Mouse (Mus musculus): ENCODE measurements around the gene Gm10282.

The Gm10282 gene

DNA sequence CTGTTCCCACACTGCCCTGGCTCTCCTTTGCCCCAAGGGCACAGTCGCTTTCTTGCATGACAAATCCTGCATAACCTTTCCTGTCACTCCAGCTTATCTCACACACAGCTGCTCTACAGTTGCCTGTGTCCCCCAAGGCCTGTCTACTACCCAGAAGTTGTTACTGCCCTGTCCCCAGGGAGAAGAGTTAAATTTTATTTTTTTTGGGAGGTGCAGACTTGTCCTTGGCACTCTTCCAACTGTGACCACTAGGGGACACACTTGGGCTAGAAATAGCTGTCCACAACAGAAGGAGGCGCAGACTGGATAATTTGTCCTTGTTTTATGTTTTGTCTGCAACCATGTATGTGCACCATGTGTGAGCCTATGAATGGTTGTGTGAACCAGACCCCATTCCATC lies 44.0 kb downstream of the Gm10282 start:
- DNase-seq (ENCODE audit: low spot score), result peak; percentile 71

- DNase-seq (ENCODE audit: low spot score), result no peak
Observed at GRCm38 (mm10) chr8:72260585-72260984, 44.5 kb downstream of the Gm10282 start.

DNA sequence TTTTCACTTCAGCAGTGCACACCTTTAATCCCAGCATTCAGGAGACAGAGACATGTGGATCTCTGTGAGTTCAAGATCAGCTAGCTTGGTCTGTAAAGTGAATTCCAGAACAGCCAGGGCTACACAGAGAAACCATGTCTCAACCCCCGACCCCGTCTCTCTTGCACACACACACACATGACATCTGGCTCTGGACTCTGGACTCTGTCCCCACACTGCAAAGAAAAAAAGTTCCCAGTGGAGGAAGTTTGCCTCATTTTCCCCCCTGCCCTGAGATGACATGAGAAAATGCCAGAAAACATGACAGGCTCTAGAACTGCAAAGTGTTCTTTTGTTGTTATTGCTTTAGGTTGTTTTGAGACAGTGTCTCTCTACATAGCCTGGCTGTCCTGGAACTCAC lies 45.2 kb downstream of the Gm10282 start:
- no peak for DNase-seq (ENCODE audit: low spot score)

GRCm38 (mm10) chr8:72257902-72258238 lies 47.2 kb downstream of the Gm10282 start:
- DNase-seq (ENCODE audit: low spot score), result no peak

DNA sequence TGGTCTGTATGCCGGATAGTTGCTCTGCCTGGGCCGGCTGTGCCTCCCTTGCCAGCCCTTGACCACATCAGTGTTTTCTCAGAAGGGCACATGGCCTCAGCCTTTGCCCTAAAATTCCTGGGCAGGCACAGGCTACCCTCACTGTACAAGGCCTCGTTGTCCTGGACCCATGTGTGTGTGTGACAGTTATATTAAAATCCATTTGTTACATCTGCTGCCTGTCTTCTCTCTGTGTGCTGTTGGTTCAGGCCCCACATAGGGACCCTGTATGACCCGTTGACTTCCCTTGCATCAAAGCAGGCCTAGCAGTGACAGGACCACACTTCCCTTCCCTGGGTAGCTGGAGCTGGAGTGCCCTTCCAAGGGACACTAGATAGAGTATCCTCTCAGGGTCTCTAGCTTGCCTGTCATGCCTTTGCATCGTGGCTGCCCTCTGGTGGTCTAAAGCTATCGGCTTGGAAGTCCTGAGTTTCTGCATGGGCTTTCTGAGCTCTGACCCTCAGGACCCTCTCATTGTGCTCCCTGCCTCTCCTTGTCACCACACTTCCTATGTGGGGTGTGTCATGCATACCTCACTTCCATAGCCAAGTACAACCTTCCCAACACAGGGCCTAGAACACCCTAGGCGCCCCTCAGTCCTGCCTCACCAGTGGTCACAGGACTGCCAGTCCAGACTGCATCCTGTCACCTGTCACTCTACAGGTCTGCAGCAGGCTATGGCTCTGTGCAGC lies 47.7 kb downstream of the Gm10282 start:
- no peak for DNase-seq (ENCODE audit: low spot score)
